Mouse (Mus musculus): ENCODE measurements around the gene Bpifb2. TPM values are rescaled to one million over a fixed set of nuclear protein-coding genes. Genes with fewer than 3 reads are reported as not detected.

Gene Bpifb2
- total RNA-seq, 1 experiment from 2014 or later, result not detected

GRCm38 (mm10) chr2:153933311-153933710 is 58.5 kb downstream of the Bpifb2 start:
- DNase-seq, result no peak

- peak; percentile 59 for DNase-seq
Observed at GRCm38 (mm10) chr2:153935348-153935747, 60.5 kb downstream of the Bpifb2 start.

GRCm38 (mm10) chr2:153937843-153938242 is 63.0 kb downstream of the Bpifb2 start, which contains the start of gene Bpifb4:
Gene Bpifb4 (plus strand): TSS chr2:153938212.
- no peak for DNase-seq

- peak; percentile 72 for DNase-seq
Observed at GRCm38 (mm10) chr2:153943537-153943936, 68.7 kb downstream of the Bpifb2 start.

GRCm38 (mm10) chr2:153944567-153944966 is 69.7 kb downstream of the Bpifb2 start:
- DNase-seq, result no peak

Other genes starting within 250 kb of the Bpifb2 start
- 27.7 and 33.6 TPM in 2 replicates for gene Commd7, start 242.3 kb upstream of the Bpifb2 start, total RNA-seq (2021)
- gene Dnmt3b, start 225.6 kb upstream of the Bpifb2 start, total RNA-seq (2021), result 2.8 and 5.1 TPM in 2 replicates
- not detected in 2 replicates for gene Dnmt3c, start 178.4 kb upstream of the Bpifb2 start, total RNA-seq (2021)
- 99.4 and 105 TPM in 2 replicates for gene Mapre1, start 133.8 kb upstream of the Bpifb2 start, total RNA-seq (2021)
- gene Efcab8, start 95.1 kb upstream of the Bpifb2 start, total RNA-seq (2021), result not detected in 2 replicates
- gene Sun5, start 4.0 kb upstream of the Bpifb2 start, total RNA-seq (2021), result not detected in 2 replicates
- gene Bpifb6, start 25.3 kb downstream of the Bpifb2 start, total RNA-seq (2021), result 2.2 and 2.8 TPM in 2 replicates
- gene Bpifb3, start 43.2 kb downstream of the Bpifb2 start, total RNA-seq (2021), result not detected in 2 replicates
- not detected in 2 replicates for gene Bpifb4, start 63.2 kb downstream of the Bpifb2 start, total RNA-seq (2021)
- gene Bpifa6, start 99.9 kb downstream of the Bpifb2 start, total RNA-seq (2021), result not detected in 2 replicates
- gene Bpifa2, start 133.2 kb downstream of the Bpifb2 start, total RNA-seq (2021), result 0.41 and 0.70 TPM in 2 replicates

All from adrenal gland, postnatal 14 days (tissue).